Mouse (Mus musculus) thymus, adult 2 months (tissue): Measurements from ENCODE around the gene Mrpl45.

Experiments
- CTCF ChIP-seq: fragments of 200-500 bp; IDR thresholded peaks from 2 replicates; pipeline ENCODE4 v1.5.1; 2012; ENCODE audit warnings: mild to moderate bottlenecking, control low read depth, low read length, moderate library complexity, borderline replicate concordance; ENCODE audit not compliant: control insufficient read depth, poor library complexity, insufficient read depth; ENCODE audit errors: extremely low read depth
- POLR2A ChIP-seq: fragments of 200-500 bp; IDR thresholded peaks from 2 replicates; pipeline ENCODE4 v1.6.1; 2012; ENCODE audit warnings: mild to moderate bottlenecking, low read length, control low read depth, moderate library complexity; ENCODE audit not compliant: control insufficient read depth, poor library complexity, insufficient read depth; ENCODE audit errors: extremely low read depth

GRCm38 (mm10) chr11:97282179-97282578 lies 33.3 kb upstream of the Mrpl45 start:
- TF ChIP-seq CTCF, result no peak
- no peak for TF ChIP-seq POLR2A
